Mouse (Mus musculus) lung, postnatal 10 days (tissue): ENCODE results near the gene Atp2c2.

ENCODE experiments used
- DNase-seq: peaks from one replicate; pipeline ENCODE4 v3.0.0; 2021

Atp2c2 gene

GRCm38 (mm10) chr8:119788607-119789381 is 89.0 kb downstream of the Atp2c2 start:
- no peak for DNase-seq

GRCm38 (mm10) chr8:119789581-119789980 is 89.8 kb downstream of the Atp2c2 start:
- no peak for DNase-seq

- DNase-seq = peak; percentile 80
Observed at GRCm38 (mm10) chr8:119791804-119792704, 92.2 kb downstream of the Atp2c2 start.

- no peak for DNase-seq
Observed at GRCm38 (mm10) chr8:119794689-119795088, 94.9 kb downstream of the Atp2c2 start.

- DNase-seq = no peak
Observed at GRCm38 (mm10) chr8:119795651-119796050, 95.8 kb downstream of the Atp2c2 start.

- peak; percentile 81 for DNase-seq
Observed at GRCm38 (mm10) chr8:119798170-119798964, 98.6 kb downstream of the Atp2c2 start.

DNA sequence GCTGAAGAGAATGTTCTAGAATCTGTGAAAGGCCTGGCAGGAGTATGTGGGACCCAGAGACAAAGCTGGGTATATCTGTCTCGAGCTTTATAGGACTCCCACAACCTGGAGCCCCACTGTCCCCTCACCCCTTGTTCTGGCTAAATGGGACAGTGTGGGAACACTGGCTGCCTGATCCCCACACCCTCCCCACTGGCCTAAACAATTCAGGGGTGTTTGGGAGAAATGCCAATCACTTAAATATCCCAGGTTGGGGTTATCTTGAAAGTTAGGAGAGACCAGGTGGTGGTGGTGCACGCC is 99.1 kb downstream of the Atp2c2 start:
- DNase-seq = no peak

- no peak for DNase-seq
Observed at GRCm38 (mm10) chr8:119801168-119801567, 101.4 kb downstream of the Atp2c2 start.

DNA sequence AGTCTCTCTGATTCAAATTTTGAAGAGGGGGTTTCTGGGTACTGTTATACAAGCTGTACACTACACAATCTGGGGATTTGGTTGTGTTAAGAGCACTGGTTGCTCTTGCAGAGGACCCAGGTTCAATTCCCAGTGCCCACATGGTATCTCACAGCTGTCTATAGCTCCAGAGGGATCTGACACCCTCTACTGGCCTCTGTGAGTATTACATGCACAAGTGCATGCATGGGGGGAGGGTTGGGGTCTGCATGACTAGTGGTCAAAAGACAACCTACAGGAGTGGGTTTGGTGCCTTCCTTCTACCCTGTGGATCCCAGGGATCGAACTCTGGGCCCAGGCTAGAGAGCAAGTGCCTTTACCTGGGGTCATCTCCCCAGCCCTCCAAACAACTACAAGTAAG is 102.8 kb downstream of the Atp2c2 start:
- no peak for DNase-seq

GRCm38 (mm10) chr8:119805275-119805674 is 105.5 kb downstream of the Atp2c2 start:
- DNase-seq = no peak

- peak; percentile 71 for DNase-seq
Observed at GRCm38 (mm10) chr8:119806422-119807263, 106.8 kb downstream of the Atp2c2 start.
